ENCODE assay signal across 25 mouse cellular contexts in the genomic region with DNA sequence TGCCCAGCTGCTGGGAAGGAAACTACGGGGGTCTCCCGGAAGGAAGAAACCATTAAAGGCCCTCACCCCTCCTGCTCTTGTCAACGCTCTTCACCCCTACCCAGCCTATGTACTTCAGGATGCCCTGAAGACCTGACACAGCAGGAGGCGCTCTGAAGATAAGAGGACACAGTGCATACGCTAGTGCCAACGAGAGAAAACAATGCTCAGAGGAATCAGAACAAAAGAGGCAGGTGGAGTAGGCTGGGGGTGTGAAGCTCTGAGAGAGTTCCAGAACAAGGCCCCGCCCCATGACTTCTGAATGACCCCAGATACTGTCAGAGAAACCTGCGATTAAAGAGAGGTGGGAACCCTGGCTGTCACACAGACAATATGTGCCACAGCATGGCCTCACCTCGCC. TPM values are rescaled to one million over a fixed set of nuclear protein-coding genes. Genes with fewer than 3 reads are reported as not detected.
"Had no signal": no experiment of that assay in that cellular context is flagged by ENCODE, and none has a peak within 500 bp of the region (broad histone marks: within the 10 kb centered on the region; RNA-seq: fewer than 3 reads in every experiment).

No protein-coding gene starts in this region.

- H3K27ac ChIP-seq: left cerebral cortex, adult 2 months; limb, embryonic 12.5 days; liver, embryonic 12.5 days; liver, embryonic 15.5 days; lung, embryonic 15.5 days; midbrain, embryonic 10.5 days; neural tube, embryonic 12.5 days; neural tube, embryonic 15.5 days had no signal

- H3K27me3 ChIP-seq: limb, embryonic 12.5 days; liver, embryonic 12.5 days; liver, embryonic 15.5 days; lung, embryonic 15.5 days; neural tube, embryonic 12.5 days; neural tube, embryonic 15.5 days had no signal

- H3K36me3 ChIP-seq: limb, embryonic 12.5 days; liver, embryonic 12.5 days; liver, embryonic 15.5 days; lung, embryonic 15.5 days; midbrain, embryonic 10.5 days; neural tube, embryonic 12.5 days had no signal

- H3K4me1 ChIP-seq: limb, embryonic 12.5 days; liver, embryonic 12.5 days; liver, embryonic 15.5 days; lung, embryonic 15.5 days; megakaryocyte, embryonic 14.5 days; neural tube, embryonic 15.5 days had no signal

- DNase-seq: kidney, adult 18-20 months; kidney, adult 9 months; kidney, postnatal 14 days; layer of hippocampus, adult 9-11 months; layer of hippocampus, postnatal 36 days; lung, adult 18-20 months; lung, postnatal 10 days; lung, postnatal 36 days; midbrain, embryonic 14.5 days; thymus, postnatal 25 days had no signal

- H3K4me2 ChIP-seq: limb, embryonic 12.5 days; liver, embryonic 12.5 days; liver, embryonic 15.5 days; lung, embryonic 15.5 days; neural tube, embryonic 12.5 days; neural tube, embryonic 15.5 days had no signal

- H3K9me3 ChIP-seq: limb, embryonic 12.5 days; liver, embryonic 12.5 days; liver, embryonic 15.5 days; lung, embryonic 15.5 days; megakaryocyte, embryonic 14.5 days; midbrain, embryonic 10.5 days; neural tube, embryonic 12.5 days; neural tube, embryonic 15.5 days had no signal

- H3K4me3 ChIP-seq: left cerebral cortex, adult 2 months; limb, embryonic 12.5 days; liver, embryonic 12.5 days; liver, embryonic 15.5 days; lung, embryonic 15.5 days; megakaryocyte, embryonic 14.5 days; midbrain, embryonic 10.5 days; neural tube, embryonic 12.5 days; neural tube, embryonic 15.5 days had no signal

- ATAC-seq: liver, embryonic 12.5 days had no signal

- H3K9ac ChIP-seq: limb, embryonic 12.5 days; liver, embryonic 12.5 days; liver, embryonic 15.5 days; lung, embryonic 15.5 days; neural tube, embryonic 12.5 days; neural tube, embryonic 15.5 days had no signal

RNA-seq across cellular contexts. Expression of a gene that starts 21.6 kb away (rescaled TPM):
- polyA plus RNA-seq: liver, embryonic 12.5 days; liver, embryonic 15.5 days; small intestine, adult 2 months; spleen, adult 2 months had no signal

RNA-seq across cellular contexts. Expression of a gene that starts 36.2 kb away (rescaled TPM):
- total RNA-seq: layer of hippocampus, adult 18-20 months; layer of hippocampus, postnatal 36 days; left cerebral cortex, adult 2 months; left cerebral cortex, postnatal 10 days; left cerebral cortex, postnatal 36 days had no signal
- polyA plus RNA-seq: kidney, embryonic 16.5 days; limb, embryonic 12.5 days; liver, embryonic 15.5 days; lung, embryonic 15.5 days; midbrain, embryonic 10.5 days; midbrain, embryonic 14.5 days; neural tube, embryonic 12.5 days; neural tube, embryonic 15.5 days; small intestine, adult 2 months; spleen, adult 2 months had no signal
